9 mouse cellular contexts compared by ENCODE assay signal in the genomic region with DNA sequence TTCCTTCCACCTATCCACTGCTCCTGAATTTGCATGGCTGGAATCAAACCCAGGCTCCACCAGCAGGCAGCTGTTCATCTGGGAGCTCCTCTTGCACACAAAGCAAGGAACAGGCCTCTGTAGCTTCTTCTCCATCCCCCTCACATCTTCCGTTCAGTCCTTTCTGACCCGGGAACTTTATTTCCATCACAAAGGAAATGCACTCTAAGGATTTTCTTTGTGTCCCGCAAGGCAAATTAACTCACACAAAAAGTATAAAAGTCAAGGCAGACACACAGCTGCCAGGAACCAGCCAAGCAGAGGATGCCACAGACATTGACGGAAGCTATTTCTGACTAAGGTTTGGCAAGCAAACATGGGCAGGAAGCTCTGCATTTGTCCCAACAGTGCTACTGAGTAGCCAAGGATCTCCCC. TPM values are rescaled to one million over a fixed set of nuclear protein-coding genes. Genes with fewer than 3 reads are reported as not detected.
DNase-seq lines count a peak whose midpoint lies in the region; ATAC-seq lines count a peak whose summit lies in the region.
"Had no signal": no experiment of that assay in that cellular context is flagged by ENCODE, and none has a peak within 500 bp of the region (broad histone marks: within the 10 kb centered on the region; RNA-seq: fewer than 3 reads in every experiment).

No protein-coding gene starts in this region.

- H3K9ac ChIP-seq in kidney, embryonic 15.5 days, result no peak overlapping the region
- H3K9ac ChIP-seq in midbrain, embryonic 11.5 days (ENCODE audit: low read length), result peak overlapping the region; percentile 1; the same call in 1 of the 2 replicates

- 47% methylated on average over 4 of the region's 4 CpGs for WGBS in embryonic facial prominence, embryonic 10.5 days
- WGBS in kidney, embryonic 15.5 days, result 61% methylated on average over 4 of the region's 4 CpGs
- 5% methylated on average over 4 of the region's 4 CpGs for WGBS in midbrain, embryonic 11.5 days

- H3K4me2 ChIP-seq in kidney, embryonic 15.5 days, result no peak overlapping the region
- no peak overlapping the region for H3K4me2 ChIP-seq in midbrain, embryonic 11.5 days

- peaks cover 97% of the 10 kb centered on the region for H3K36me3 ChIP-seq in embryonic facial prominence, embryonic 10.5 days (replicated peaks)
- H3K36me3 ChIP-seq in kidney, embryonic 15.5 days, result 0 out of 2 replicates have a peak, but pooled peaks cover 8% of the 10 kb centered on the region
- peaks cover 16% of the 10 kb centered on the region for H3K36me3 ChIP-seq in midbrain, embryonic 11.5 days (ENCODE audit: control insufficient read depth, insufficient read depth, low read length)

- peak; percentile 17 for DNase-seq in kidney, adult 11 months
- no peak for DNase-seq in kidney, postnatal 4 days
- DNase-seq in embryonic facial prominence, embryonic 10.5 days (ENCODE audit: low spot score), result no peak
- peak; percentile 93 for DNase-seq in midbrain, embryonic 11.5 days (ENCODE audit: low spot score, missing footprints)
- DNase-seq in adipocyte (ENCODE audit: low spot score), result no peak
- no peak for DNase-seq in gastrocnemius, postnatal 25 days
- no peak for DNase-seq in left cerebral cortex, postnatal 14 days (ENCODE audit: low spot score in 2 of 2)

- no peak for ATAC-seq in kidney, embryonic 15.5 days (replicated peaks; ENCODE audit: low FRiP score)
- ATAC-seq in midbrain, embryonic 11.5 days (ENCODE audit: low FRiP score), result peak; percentile 83

- H3K4me3 ChIP-seq in embryonic facial prominence, embryonic 10.5 days, result no peak overlapping the region
- H3K4me3 ChIP-seq in kidney, embryonic 15.5 days (replicated peaks), result no peak overlapping the region
- H3K4me3 ChIP-seq in midbrain, embryonic 11.5 days (ENCODE audit: low read depth, low read length), result no peak overlapping the region

- no peaks in the 10 kb centered on the region for H3K27me3 ChIP-seq in embryonic facial prominence, embryonic 10.5 days (replicated peaks; ENCODE audit: low read depth, poor library complexity, severe bottlenecking)
- no peaks in the 10 kb centered on the region for H3K27me3 ChIP-seq in kidney, embryonic 15.5 days
- no peaks in the 10 kb centered on the region for H3K27me3 ChIP-seq in midbrain, embryonic 11.5 days (ENCODE audit: control insufficient read depth, insufficient read depth, low read length)

- H3K27ac ChIP-seq in embryonic facial prominence, embryonic 10.5 days (replicated peaks), result peak overlapping the region; percentile 16
- peak overlapping the region; percentile 74 for H3K27ac ChIP-seq in kidney, embryonic 15.5 days
- H3K27ac ChIP-seq in midbrain, embryonic 11.5 days (ENCODE audit: low read depth, low read length), result peak overlapping the region; percentile 69

- peaks cover 42% of the 10 kb centered on the region for H3K4me1 ChIP-seq in embryonic facial prominence, embryonic 10.5 days
- peaks cover 33% of the 10 kb centered on the region for H3K4me1 ChIP-seq in kidney, embryonic 15.5 days
- H3K4me1 ChIP-seq in midbrain, embryonic 11.5 days (ENCODE audit: control insufficient read depth, insufficient read depth, low read length), result peaks cover 33% of the 10 kb centered on the region

- intact Hi-C loops in left cerebral cortex, postnatal 14 days (cut with DNase I), result no loop called here

- H3K9me3 ChIP-seq in embryonic facial prominence, embryonic 10.5 days, result no peaks in the 10 kb centered on the region
- H3K9me3 ChIP-seq in kidney, embryonic 15.5 days (replicated peaks), result no peaks in the 10 kb centered on the region
- no peaks in the 10 kb centered on the region; the same call in 1 of the 2 replicates for H3K9me3 ChIP-seq in midbrain, embryonic 11.5 days (ENCODE audit: control insufficient read depth, low read length)

RNA-seq across cellular contexts. Expression of gene Golm1, which starts 18.6 kb away (rescaled TPM):
- polyA plus RNA-seq in embryonic facial prominence, embryonic 10.5 days (2016; fragmentation: Nextera tagmentation; extraction: Ambion mirVana), result 99.3 and 115 TPM in 2 replicates
- polyA plus RNA-seq in kidney, embryonic 15.5 days (2015; fragmentation: Nextera tagmentation; extraction: Ambion mirVana), result 37.9 and 40.5 TPM in 2 replicates
- polyA plus RNA-seq in midbrain, embryonic 11.5 days (2014; fragmentation: Nextera tagmentation; extraction: Ambion mirVana), result 179 TPM in 2 replicates
- 1 to 10 TPM; 5.0 to 6.5 TPM for total RNA-seq in gastrocnemius, postnatal 25 days (2021)
- total RNA-seq in left cerebral cortex, postnatal 14 days (2021), result 10 to 100 TPM; 15.5 to 15.6 TPM

RNA-seq across cellular contexts. Expression of gene 4921517D22Rik, which starts 36.9 kb away (rescaled TPM):
- not detected in 2 replicates for polyA plus RNA-seq in embryonic facial prominence, embryonic 10.5 days (2016; fragmentation: Nextera tagmentation; extraction: Ambion mirVana)
- not detected in 2 replicates for polyA plus RNA-seq in kidney, embryonic 15.5 days (2015; fragmentation: Nextera tagmentation; extraction: Ambion mirVana)
- polyA plus RNA-seq in midbrain, embryonic 11.5 days (2014; fragmentation: Nextera tagmentation; extraction: Ambion mirVana), result not detected in 2 replicates
- total RNA-seq in gastrocnemius, postnatal 25 days (2021), result not detected
- not detected for total RNA-seq in left cerebral cortex, postnatal 14 days (2021)
- polyA plus RNA-seq: heart, postnatal 0 days had no signal

RNA-seq across cellular contexts. Expression of gene Spata31d1a, which starts 53.1 kb away (rescaled TPM):
- polyA plus RNA-seq in embryonic facial prominence, embryonic 10.5 days (2016; fragmentation: Nextera tagmentation; extraction: Ambion mirVana), result 0.02 and 0.14 TPM in 2 replicates
- 0.04 TPM in 1 of 2 replicates, not detected in the other for polyA plus RNA-seq in kidney, embryonic 15.5 days (2015; fragmentation: Nextera tagmentation; extraction: Ambion mirVana)
- not detected in 2 replicates for polyA plus RNA-seq in midbrain, embryonic 11.5 days (2014; fragmentation: Nextera tagmentation; extraction: Ambion mirVana)
- total RNA-seq in gastrocnemius, postnatal 25 days (2021), result not detected
- total RNA-seq in left cerebral cortex, postnatal 14 days (2021), result under 1 TPM; 0.13 to 0.18 TPM
- polyA plus RNA-seq: heart, postnatal 0 days had no signal

RNA-seq across cellular contexts. Expression of gene Spata31d1b, which starts 55.1 kb away (rescaled TPM):
- polyA plus RNA-seq in embryonic facial prominence, embryonic 10.5 days (2016; fragmentation: Nextera tagmentation; extraction: Ambion mirVana), result not detected in 2 replicates
- 0.04 TPM in 1 of 2 replicates, not detected in the other for polyA plus RNA-seq in kidney, embryonic 15.5 days (2015; fragmentation: Nextera tagmentation; extraction: Ambion mirVana)
- polyA plus RNA-seq in midbrain, embryonic 11.5 days (2014; fragmentation: Nextera tagmentation; extraction: Ambion mirVana), result 0.05 TPM in 1 of 2 replicates, not detected in the other
- total RNA-seq in gastrocnemius, postnatal 25 days (2021), result not detected
- not detected for total RNA-seq in left cerebral cortex, postnatal 14 days (2021)
- polyA plus RNA-seq: heart, postnatal 0 days had no signal

Comparison
In these comparisons a context has a peak if more than half of its experiments do, and no peak if none do; other contexts are left out.
1. DNase-seq: peak in kidney, adult 11 months (single experiment) and midbrain, embryonic 11.5 days (single experiment); none in kidney, postnatal 4 days (0 of 2), embryonic facial prominence, embryonic 10.5 days (single experiment), adipocyte (single experiment), gastrocnemius, postnatal 25 days (single experiment) and left cerebral cortex, postnatal 14 days (0 of 2).
2. H3K27ac ChIP-seq: peak in every context shown above with its lines; median percentile 74 in kidney, embryonic 15.5 days; 69 in midbrain, embryonic 11.5 days; 16 in embryonic facial prominence, embryonic 10.5 days.